Mouse (Mus musculus) liver, embryonic 11.5 days (tissue): ENCODE measurements around the gene Myh6. TPM values are rescaled to one million over a fixed set of nuclear protein-coding genes. Genes with fewer than 3 reads are reported as not detected.
A peak's percentile ranks its signal among the peaks of the same experiment; 100 is the strongest.
"Not testable (repeated sequence)": the region's sequence is repeated elsewhere in the genome, so short reads cannot be mapped to it uniquely, and the experiment has no call there.

ENCODE experiments used
- ATAC-seq: fragments of 200-750 bp; cut with Nextera tagmentation; replicated peaks from 2 replicates; pipeline ENCODE4 v1.8.0; 2017; ENCODE audit warnings: moderate number of reproducible peaks, mild to moderate bottlenecking, moderate TSS enrichment, moderate library complexity; ENCODE audit not compliant: low FRiP score
- DNase-seq: peaks from one replicate; pipeline ENCODE4 v3.0.0-alpha.2; 2017; ENCODE audit warnings: low spot score
- H3K27ac ChIP-seq: fragments of 300-500 bp; sonication (generic); 2 replicates; pipeline ENCODE4 v1.5.1; 2014; ENCODE audit warnings: mild to moderate bottlenecking, low read depth, low read length, control low read depth
- H3K27me3 ChIP-seq: fragments of 300-500 bp; sonication (generic); replicated peaks from 2 replicates; pipeline ENCODE4 v1.6.1; 2014; ENCODE audit warnings: low read length, mixed read lengths; ENCODE audit not compliant: control insufficient read depth, insufficient read depth
- H3K36me3 ChIP-seq: fragments of 300-500 bp; sonication (generic); 2 replicates; pipeline ENCODE4 v1.6.1; 2014; ENCODE audit warnings: mild to moderate bottlenecking, low read length, moderate library complexity, mixed read lengths; ENCODE audit not compliant: control insufficient read depth, insufficient read depth
- H3K4me1 ChIP-seq: fragments of 300-500 bp; sonication (generic); replicated peaks from 2 replicates; pipeline ENCODE4 v1.6.1; 2014; ENCODE audit warnings: low read length, mixed read lengths; ENCODE audit not compliant: control insufficient read depth, insufficient read depth
- H3K4me2 ChIP-seq: fragments of 300-500 bp; sonication (generic); 2 replicates; pipeline ENCODE4 v1.6.1; 2014; ENCODE audit warnings: mild to moderate bottlenecking, control low read depth, moderate library complexity
- H3K4me3 ChIP-seq: fragments of 300-500 bp; sonication (generic); 2 replicates; pipeline ENCODE4 v1.5.1; 2014; ENCODE audit warnings: low read depth, low read length, control low read depth
- H3K9ac ChIP-seq: fragments of 300-500 bp; sonication (generic); 2 replicates; pipeline ENCODE4 v1.6.1; 2014; ENCODE audit warnings: low read depth, low read length, control low read depth
- H3K9me3 ChIP-seq: fragments of 300-500 bp; sonication (generic); 2 replicates; pipeline ENCODE4 v1.6.1; 2016; ENCODE audit warnings: low read length, inconsistent platforms, mixed read lengths; ENCODE audit not compliant: control insufficient read depth
- WGBS: fragments of 180-500 bp; shearing (Covaris S2); extraction: QIAGEN DNeasy Blood & Tissue Kit; methylation state at CpG from one replicate; pipeline ENCODE4 v1.1.7; 2014; 5-methylcytosine and 5-hydroxymethylcytosine counted together
- polyA plus RNA-seq: library from polyadenylated mRNA; unstranded; fragments of >200 nt; fragmentation: Nextera tagmentation; extraction: Ambion mirVana; gene quantifications from 2 replicates; pipeline ENCODE4 v1.2.1, GENCODE M21; 2014

Myh6 gene
- polyA plus RNA-seq, 1 experiment from 2014 or later: 43.0 TPM

DNA sequence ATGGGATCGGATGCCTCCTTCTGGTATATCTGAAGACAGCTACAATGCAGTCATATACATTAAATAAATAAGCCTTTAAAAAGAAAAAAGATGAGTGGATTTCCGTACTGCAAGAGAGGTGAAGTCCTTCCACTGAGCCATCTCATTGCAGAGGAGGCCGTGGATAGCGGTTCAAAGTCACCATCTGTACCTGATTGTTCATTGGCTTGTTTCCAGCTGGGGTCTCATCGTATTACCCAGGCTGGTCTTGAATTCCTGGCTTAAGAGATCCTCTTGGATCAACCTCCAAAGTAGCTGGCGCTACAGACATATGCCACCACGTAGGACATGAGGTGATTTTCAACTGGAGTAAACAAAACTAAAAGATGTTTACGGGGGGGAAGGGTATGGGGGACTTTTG, 39.2 kb upstream of the Myh6 start:
- Histone ChIP-seq H3K27me3 (0 out of 2 replicates have a peak, but pooled peaks cover 2% of the 10 kb centered on the region), H3K4me1 (peaks cover 13% of the 10 kb centered on the region), H3K4me2 (no peak overlapping the region), H3K27ac (no peak overlapping the region), H3K4me3 (no peak overlapping the region), H3K9me3 (no peaks in the 10 kb centered on the region), H3K9ac (no peak overlapping the region), H3K36me3 (no peaks in the 10 kb centered on the region)
- no peak for DNase-seq
- WGBS: 84% methylated on average over 8 of the region's 8 CpGs
- ATAC-seq: no peak

DNA sequence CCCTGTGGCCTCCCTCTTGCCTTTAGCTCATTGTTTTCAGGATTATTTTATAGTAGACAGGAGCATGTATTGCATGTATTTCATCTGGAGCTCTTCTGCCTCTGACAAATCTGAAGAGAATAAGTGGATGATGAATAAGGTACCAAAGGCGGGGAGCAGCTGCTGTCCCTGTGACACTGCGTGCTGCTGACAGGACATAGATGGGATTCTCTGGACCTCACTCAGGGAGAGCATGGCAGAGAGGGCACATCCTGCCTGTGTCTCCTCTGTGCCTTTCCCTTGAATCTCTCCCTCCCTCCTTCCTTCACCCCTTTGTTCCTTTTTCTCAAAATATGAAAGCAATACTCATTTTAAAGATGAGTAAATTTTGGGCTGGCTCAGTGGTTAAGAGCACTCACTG, 38.8 kb upstream of the Myh6 start:
- no peaks in the 10 kb centered on the region for H3K9me3 ChIP-seq
- no peak overlapping the region for H3K4me3 ChIP-seq
- no peaks in the 10 kb centered on the region for H3K36me3 ChIP-seq
- peaks cover 13% of the 10 kb centered on the region for H3K4me1 ChIP-seq
- no peak for DNase-seq
- no peak overlapping the region for H3K4me2 ChIP-seq
- no peak overlapping the region for H3K9ac ChIP-seq
- ATAC-seq: no peak
- no peak overlapping the region for H3K27ac ChIP-seq
- WGBS: 72% methylated on average over 2 of the region's 2 CpGs
- H3K27me3 ChIP-seq: 0 out of 2 replicates have a peak, but pooled peaks cover 2% of the 10 kb centered on the region

DNA sequence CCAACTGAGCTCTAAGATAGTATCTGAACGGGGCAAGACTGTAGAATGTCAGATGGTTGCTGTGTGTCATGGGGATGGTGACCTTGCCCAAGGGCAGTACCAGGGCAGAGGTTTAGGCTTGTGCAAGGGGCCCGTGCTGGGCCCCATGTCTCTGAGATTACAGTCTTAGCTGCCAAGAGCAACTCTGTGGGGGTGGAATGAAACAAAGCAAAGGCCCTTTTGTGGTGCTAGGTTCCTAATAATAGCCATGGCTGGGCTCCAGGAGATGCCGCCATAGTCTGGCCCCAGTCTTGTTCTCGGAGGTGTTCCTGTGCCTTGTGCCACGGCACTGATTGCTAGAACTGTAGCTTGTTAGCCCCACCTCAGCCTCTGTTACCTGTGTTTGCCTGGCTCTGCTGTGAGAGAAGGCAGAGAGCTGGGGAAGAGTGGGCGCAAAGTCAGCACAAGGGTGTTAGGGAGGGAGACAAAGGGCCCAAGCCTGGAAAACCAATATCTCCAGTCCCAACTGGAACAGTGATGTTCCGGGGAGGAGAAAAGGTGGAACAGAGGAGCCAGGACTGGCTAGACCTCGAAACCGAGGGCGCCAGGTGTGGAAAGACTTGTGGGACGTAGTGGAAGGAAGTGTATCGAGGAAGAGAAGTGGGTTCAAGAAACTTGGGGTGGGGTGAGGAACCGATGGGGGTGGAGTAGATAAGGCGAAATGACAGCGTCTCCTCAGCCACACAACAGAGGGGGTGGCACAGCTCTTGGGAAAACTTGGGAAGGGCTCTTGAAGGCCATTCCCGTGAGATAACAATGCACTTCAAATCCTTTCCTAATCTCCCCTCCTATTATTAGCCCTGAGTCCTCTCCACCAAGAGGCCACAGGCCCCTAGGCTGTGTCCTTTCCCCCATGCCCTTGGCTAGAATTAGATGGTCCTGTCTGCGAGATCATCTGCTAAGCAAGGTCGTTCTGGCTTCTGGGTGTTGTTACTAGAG, 37.4 kb upstream of the Myh6 start:
- Histone ChIP-seq H3K4me1 (peaks cover 13% of the 10 kb centered on the region), H3K4me3 (no peak overlapping the region), H3K27ac (no peak overlapping the region), H3K36me3 (no peaks in the 10 kb centered on the region), H3K27me3 (0 out of 2 replicates have a peak, but pooled peaks cover 2% of the 10 kb centered on the region), H3K9ac (no peak overlapping the region), H3K9me3 (no peaks in the 10 kb centered on the region), H3K4me2 (no peak overlapping the region)
- DNase-seq (no peak), ATAC-seq (no peak)
- 58% methylated on average over 18 of the region's 18 CpGs for WGBS

DNA sequence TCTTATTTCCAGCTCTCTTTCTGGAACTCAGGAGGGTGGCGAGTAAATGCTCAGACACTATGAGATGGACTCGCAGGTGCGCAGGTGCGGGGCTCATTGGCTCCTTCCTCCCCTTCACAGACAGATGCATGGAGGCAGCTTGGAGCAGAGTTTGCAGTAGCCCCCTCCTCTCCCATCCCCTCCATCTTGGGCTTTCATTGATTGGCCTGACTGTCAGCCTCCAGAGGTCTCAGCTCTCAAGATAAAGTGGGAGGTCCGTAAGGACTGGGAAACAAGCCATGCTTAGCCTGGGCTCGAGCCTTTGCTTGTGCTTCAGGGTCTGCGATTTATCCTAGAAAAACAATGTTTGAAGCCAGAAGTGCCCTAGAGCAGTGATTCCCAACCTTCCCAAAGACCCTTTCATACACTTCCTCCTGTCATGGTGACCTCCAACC, 36.0 kb upstream of the Myh6 start:
- DNase-seq (no peak), ATAC-seq (no peak)
- Histone ChIP-seq H3K4me2 (no peak overlapping the region), H3K27me3 (0 out of 2 replicates have a peak, but pooled peaks cover 2% of the 10 kb centered on the region), H3K9ac (no peak overlapping the region), H3K36me3 (no peaks in the 10 kb centered on the region), H3K9me3 (no peaks in the 10 kb centered on the region), H3K27ac (no peak overlapping the region), H3K4me1 (peaks cover 13% of the 10 kb centered on the region), H3K4me3 (no peak overlapping the region)
- 45% methylated on average over 7 of the region's 7 CpGs for WGBS

DNA sequence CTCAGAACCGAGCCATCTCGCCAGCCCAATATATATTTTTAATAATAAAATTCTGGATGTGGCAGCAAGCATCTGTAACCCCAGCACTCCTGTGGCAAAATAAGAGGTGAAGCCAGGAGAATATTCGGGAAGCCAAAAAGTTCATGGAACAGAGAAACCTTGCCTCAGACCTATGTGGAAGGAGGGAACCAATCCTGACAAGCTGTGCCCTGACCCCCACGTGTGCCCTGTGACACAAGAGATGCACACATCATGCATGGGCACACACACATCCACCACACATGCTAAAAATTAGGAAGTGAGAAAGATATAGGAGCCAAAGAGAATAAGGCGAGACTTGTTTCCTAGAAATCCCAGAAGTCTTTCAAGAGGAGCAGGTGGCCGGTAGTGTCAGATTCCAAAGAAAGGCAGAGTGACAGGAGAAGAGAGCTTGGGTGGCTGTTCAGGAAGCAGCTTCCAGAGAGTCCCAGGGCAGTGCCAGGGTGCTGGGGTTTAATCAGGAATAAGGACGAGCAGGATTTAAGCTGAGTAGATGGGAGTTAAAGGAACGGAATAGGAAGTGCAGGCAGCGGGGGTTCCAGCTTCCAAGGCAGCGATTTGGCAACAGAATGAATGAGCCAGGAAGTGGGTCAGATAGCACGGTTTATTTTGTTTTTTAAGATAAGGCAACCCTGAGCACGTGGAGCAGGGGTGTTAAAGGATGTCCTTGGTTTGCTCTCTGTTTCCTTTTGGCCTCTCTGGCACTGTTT, 35.4 kb upstream of the Myh6 start:
- ATAC-seq (no peak), DNase-seq (no peak)
- Histone ChIP-seq H3K9me3 (no peaks in the 10 kb centered on the region), H3K9ac (no peak overlapping the region), H3K4me2 (no peak overlapping the region), H3K27ac (peak overlapping the region; percentile 3; the same call in 1 of the 2 replicates), H3K4me1 (peaks cover 13% of the 10 kb centered on the region), H3K4me3 (no peak overlapping the region), H3K36me3 (no peaks in the 10 kb centered on the region), H3K27me3 (no peaks in the 10 kb centered on the region; the same call in 1 of the 2 replicates)
- 32% methylated on average over 12 of the region's 12 CpGs for WGBS

DNA sequence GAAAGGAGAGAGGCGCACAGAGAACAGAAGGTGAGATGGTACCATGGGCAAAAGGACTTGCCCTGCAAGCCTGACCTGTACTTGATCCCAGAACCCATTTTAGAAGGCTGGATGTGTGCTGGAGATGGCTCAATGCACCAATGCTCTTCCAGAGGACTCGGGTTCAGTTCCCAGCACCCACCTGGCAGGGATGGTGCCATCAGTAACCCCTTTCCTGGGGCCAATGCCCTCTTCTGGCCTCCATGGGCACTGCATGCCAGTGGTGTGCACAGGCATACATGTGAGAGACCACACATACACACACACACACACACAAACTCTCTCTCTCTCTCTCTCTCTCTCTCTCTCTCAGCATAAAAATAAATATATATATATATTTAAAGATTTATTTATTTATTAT, 34.7 kb upstream of the Myh6 start:
- H3K9ac ChIP-seq: no peak overlapping the region
- peaks cover 13% of the 10 kb centered on the region for H3K4me1 ChIP-seq
- DNase-seq (no peak), ATAC-seq (no peak)
- H3K9me3 ChIP-seq: no peaks in the 10 kb centered on the region
- WGBS: 95% methylated on average over 2 of the region's 2 CpGs
- H3K27ac ChIP-seq: no peak overlapping the region
- H3K4me3 ChIP-seq: no peak overlapping the region
- H3K27me3 ChIP-seq: no peaks in the 10 kb centered on the region; the same call in 1 of the 2 replicates
- no peaks in the 10 kb centered on the region for H3K36me3 ChIP-seq
- no peak overlapping the region for H3K4me2 ChIP-seq

DNA sequence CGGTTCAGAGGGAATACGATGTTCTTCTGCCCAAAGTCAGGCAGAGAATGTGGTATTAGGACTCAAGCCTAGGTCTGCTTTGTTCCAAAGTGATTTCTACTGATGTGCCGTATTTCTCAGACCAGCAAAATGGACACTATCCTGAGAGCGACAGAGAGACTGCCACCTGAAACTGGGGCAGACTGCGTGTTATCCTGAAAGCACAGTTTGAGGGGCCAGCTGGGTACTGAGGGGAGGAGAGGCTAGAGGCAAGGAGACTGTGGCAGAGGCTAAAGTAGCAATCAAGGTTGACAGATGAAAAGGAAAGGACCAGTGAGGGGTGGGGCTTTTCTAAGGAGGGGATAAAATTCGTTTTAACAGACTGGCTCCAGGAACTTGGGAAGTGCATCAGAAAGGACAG, 34.1 kb upstream of the Myh6 start:
- Histone ChIP-seq H3K4me3 (no peak overlapping the region), H3K27ac (no peak overlapping the region), H3K27me3 (no peaks in the 10 kb centered on the region; the same call in 1 of the 2 replicates), H3K4me2 (no peak overlapping the region), H3K9ac (no peak overlapping the region), H3K4me1 (peaks cover 13% of the 10 kb centered on the region), H3K36me3 (no peaks in the 10 kb centered on the region), H3K9me3 (no peaks in the 10 kb centered on the region)
- no peak for ATAC-seq
- WGBS: 81% methylated on average over 6 of the region's 6 CpGs
- no peak for DNase-seq

DNA sequence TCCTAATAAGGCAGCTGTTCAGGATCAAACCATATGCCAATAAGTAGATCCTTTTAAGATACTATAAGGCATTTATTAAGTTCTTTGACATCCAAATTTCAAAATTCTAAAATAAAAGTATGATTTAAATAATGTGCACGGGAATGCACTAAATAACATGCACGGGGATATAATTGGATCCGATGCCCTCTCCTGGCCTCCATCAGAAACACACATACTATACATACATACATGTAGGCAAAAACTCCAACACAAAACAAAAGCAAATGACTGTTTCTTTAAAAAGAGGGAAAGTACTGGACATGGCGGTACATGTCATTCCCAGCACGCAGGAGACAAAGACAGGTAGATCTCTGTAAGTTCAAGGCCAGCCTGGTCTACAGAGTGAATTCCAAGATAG, 33.1 kb upstream of the Myh6 start:
- WGBS: 81% methylated on average over 5 of the region's 5 CpGs
- H3K4me1 ChIP-seq: peaks cover 13% of the 10 kb centered on the region

More for the DNA sequence above, 33.1 kb upstream of the Myh6 start:
- not testable (repeated sequence) for ATAC-seq, H3K4me2 ChIP-seq, H3K9ac ChIP-seq, DNase-seq, H3K9me3 ChIP-seq, H3K27ac ChIP-seq, H3K36me3 ChIP-seq, H3K4me3 ChIP-seq, H3K27me3 ChIP-seq
